Mouse (Mus musculus): ENCODE measurements around the gene Ski. TPM values are rescaled to one million over a fixed set of nuclear protein-coding genes. Genes with fewer than 3 reads are reported as not detected.

Ski gene
- polyA plus RNA-seq, 1 experiment from 2014 or later, result 13.3 TPM

GRCm38 (mm10) chr4:155178981-155179512, 43.3 kb downstream of the Ski start:
- H3K4me1 ChIP-seq (replicated peaks; ENCODE audit: control insufficient read depth, insufficient read depth, low read length), result peaks cover 16% of the 10 kb centered on the region
- ATAC-seq, result no peak

GRCm38 (mm10) chr4:155178274-155178673, 44.1 kb downstream of the Ski start:
- Histone ChIP-seq H3K4me3 (ENCODE audit: low read depth, low read length) (no peak overlapping the region), H3K27me3 (replicated peaks; ENCODE audit: control insufficient read depth, insufficient read depth, low read length) (no peaks in the 10 kb centered on the region), H3K9me3 (ENCODE audit: control insufficient read depth) (no peaks in the 10 kb centered on the region), H3K4me2 (replicated peaks; ENCODE audit: low read depth) (peak overlapping the region; percentile 35), H3K9ac (ENCODE audit: low read depth, low read length) (no peak overlapping the region), H3K4me1 (replicated peaks; ENCODE audit: control insufficient read depth, insufficient read depth, low read length) (peaks cover 20% of the 10 kb centered on the region), H3K36me3 (ENCODE audit: control insufficient read depth, insufficient read depth) (no peaks in the 10 kb centered on the region; the same call in 1 of the 2 replicates), H3K27ac (ENCODE audit: low read depth, low read length) (peak overlapping the region; percentile 76)
- TF ChIP-seq CTCF (IDR thresholded peaks at IDR 0.05; ENCODE audit: low read depth), result no peak
- no peak for ATAC-seq
- WGBS, result 27% methylated on average over 6 of the region's 6 CpGs

More at GRCm38 (mm10) chr4:155178981-155179512, 43.3 kb downstream of the Ski start:
- H3K9me3 ChIP-seq (ENCODE audit: control insufficient read depth), result no peaks in the 10 kb centered on the region
- no peak overlapping the region for H3K4me3 ChIP-seq (ENCODE audit: low read depth, low read length)
- no peak overlapping the region for H3K9ac ChIP-seq (ENCODE audit: low read depth, low read length)
- no peaks in the 10 kb centered on the region for H3K27me3 ChIP-seq (replicated peaks; ENCODE audit: control insufficient read depth, insufficient read depth, low read length)
- H3K27ac ChIP-seq (ENCODE audit: low read depth, low read length), result peak overlapping the region; percentile 76
- no peak for TF ChIP-seq CTCF (IDR thresholded peaks at IDR 0.05; ENCODE audit: low read depth)
- 41% methylated on average over 3 of the region's 3 CpGs for WGBS
- no peaks in the 10 kb centered on the region; the same call in 1 of the 2 replicates for H3K36me3 ChIP-seq (ENCODE audit: control insufficient read depth, insufficient read depth)
- H3K4me2 ChIP-seq (replicated peaks; ENCODE audit: low read depth), result peak overlapping the region; percentile 35

GRCm38 (mm10) chr4:155176210-155176609, 46.2 kb downstream of the Ski start:
- no peak overlapping the region for H3K4me2 ChIP-seq (replicated peaks; ENCODE audit: low read depth)
- H3K9ac ChIP-seq (ENCODE audit: low read depth, low read length), result no peak overlapping the region
- no peak for TF ChIP-seq CTCF (IDR thresholded peaks at IDR 0.05; ENCODE audit: low read depth)
- H3K27ac ChIP-seq (ENCODE audit: low read depth, low read length), result no peak overlapping the region
- H3K9me3 ChIP-seq (ENCODE audit: control insufficient read depth), result no peaks in the 10 kb centered on the region
- H3K4me3 ChIP-seq (ENCODE audit: low read depth, low read length), result no peak overlapping the region
- no peaks in the 10 kb centered on the region; the same call in 1 of the 2 replicates for H3K36me3 ChIP-seq (ENCODE audit: control insufficient read depth, insufficient read depth)
- 61% methylated on average over 3 of the region's 3 CpGs for WGBS
- H3K27me3 ChIP-seq (replicated peaks; ENCODE audit: control insufficient read depth, insufficient read depth, low read length), result no peaks in the 10 kb centered on the region
- ATAC-seq, result no peak
- H3K4me1 ChIP-seq (replicated peaks; ENCODE audit: control insufficient read depth, insufficient read depth, low read length), result peaks cover 16% of the 10 kb centered on the region

- Histone ChIP-seq H3K27ac (ENCODE audit: low read depth, low read length) (peak overlapping the region; percentile 73), H3K4me2 (replicated peaks; ENCODE audit: low read depth) (peak overlapping the region; percentile 45; the same call in 1 of the 2 replicates), H3K36me3 (ENCODE audit: control insufficient read depth, insufficient read depth) (no peaks in the 10 kb centered on the region; the same call in 1 of the 2 replicates), H3K4me3 (ENCODE audit: low read depth, low read length) (no peak overlapping the region), H3K4me1 (replicated peaks; ENCODE audit: control insufficient read depth, insufficient read depth, low read length) (peaks cover 16% of the 10 kb centered on the region), H3K27me3 (replicated peaks; ENCODE audit: control insufficient read depth, insufficient read depth, low read length) (no peaks in the 10 kb centered on the region), H3K9ac (ENCODE audit: low read depth, low read length) (no peak overlapping the region), H3K9me3 (ENCODE audit: control insufficient read depth) (no peaks in the 10 kb centered on the region)
- 0 out of 2 replicates have a peak, but pooled peaks have one; percentile 17 for TF ChIP-seq CTCF (IDR thresholded peaks at IDR 0.05; ENCODE audit: low read depth)
- ATAC-seq, result no peak; the same call in 1 of the 2 replicates
- WGBS, result 31% methylated on average over 17 of the region's 17 CpGs
These were observed 48.3 kb downstream of the Ski start for GRCm38 (mm10) chr4:155173822-155174785.

GRCm38 (mm10) chr4:155172909-155173821, 49.2 kb downstream of the Ski start:
- H3K4me1 ChIP-seq (replicated peaks; ENCODE audit: control insufficient read depth, insufficient read depth, low read length), result peaks cover 16% of the 10 kb centered on the region
- no peak for TF ChIP-seq CTCF (IDR thresholded peaks at IDR 0.05; ENCODE audit: low read depth)
- no peaks in the 10 kb centered on the region for H3K27me3 ChIP-seq (replicated peaks; ENCODE audit: control insufficient read depth, insufficient read depth, low read length)
- H3K4me3 ChIP-seq (ENCODE audit: low read depth, low read length), result no peak overlapping the region
- 22% methylated on average over 21 of the region's 21 CpGs for WGBS
- peak overlapping the region; percentile 0; the same call in 1 of the 2 replicates for H3K9ac ChIP-seq (ENCODE audit: low read depth, low read length)
- H3K9me3 ChIP-seq (ENCODE audit: control insufficient read depth), result no peaks in the 10 kb centered on the region
- no peaks in the 10 kb centered on the region; the same call in 1 of the 2 replicates for H3K36me3 ChIP-seq (ENCODE audit: control insufficient read depth, insufficient read depth)
- peak; percentile 92 for ATAC-seq
- H3K27ac ChIP-seq (ENCODE audit: low read depth, low read length), result peak overlapping the region; percentile 73
- peak overlapping the region; percentile 45; the same call in 1 of the 2 replicates for H3K4me2 ChIP-seq (replicated peaks; ENCODE audit: low read depth)

Measured in intestine, postnatal 0 days (tissue).